Mouse (Mus musculus): ENCODE measurements around the gene Gsg1l. TPM values are rescaled to one million over a fixed set of nuclear protein-coding genes. Genes with fewer than 3 reads are reported as not detected.

The Gsg1l gene
- polyA plus RNA-seq, 1 experiment, result 0.20 TPM

- H3K4me1 ChIP-seq (ENCODE audit: control insufficient read depth, insufficient read depth, insufficient read length, low read length), result no peaks in the 10 kb centered on the region
- 86% methylated on average over 4 of the region's 4 CpGs for WGBS
- no peaks in the 10 kb centered on the region for H3K27me3 ChIP-seq (ENCODE audit: control insufficient read depth, insufficient read depth, low read length)
- H3K4me3 ChIP-seq (ENCODE audit: low read depth, low read length), result no peak overlapping the region
- TF ChIP-seq POLR2A (IDR thresholded peaks at IDR 0.05; ENCODE audit: low read depth, low read length) (no peak), CTCF (IDR thresholded peaks at IDR 0.05; ENCODE audit: extremely low read depth, insufficient read length, insufficient replicate concordance, low read depth, low read length) (no peak)
- no peaks in the 10 kb centered on the region for H3K36me3 ChIP-seq (ENCODE audit: control insufficient read depth, insufficient read depth, low read length)
- no peak overlapping the region for H3K27ac ChIP-seq (ENCODE audit: insufficient read depth, low read depth, low read length)
Observed at GRCm38 (mm10) chr7:126017455-126017854, 64.8 kb downstream of the Gsg1l start.

GRCm38 (mm10) chr7:126012325-126013021 lies 69.7 kb downstream of the Gsg1l start:
- TF ChIP-seq POLR2A (IDR thresholded peaks at IDR 0.05; ENCODE audit: low read depth, low read length) (no peak), CTCF (IDR thresholded peaks at IDR 0.05; ENCODE audit: extremely low read depth, insufficient read length, insufficient replicate concordance, low read depth, low read length) (no peak)
- H3K36me3 ChIP-seq (ENCODE audit: control insufficient read depth, insufficient read depth, low read length), result no peaks in the 10 kb centered on the region
- H3K4me3 ChIP-seq (ENCODE audit: low read depth, low read length), result no peak overlapping the region
- H3K27ac ChIP-seq (ENCODE audit: insufficient read depth, low read depth, low read length), result no peak overlapping the region
- H3K27me3 ChIP-seq (ENCODE audit: control insufficient read depth, insufficient read depth, low read length), result no peaks in the 10 kb centered on the region
- no peaks in the 10 kb centered on the region for H3K4me1 ChIP-seq (ENCODE audit: control insufficient read depth, insufficient read depth, insufficient read length, low read length)
- WGBS, result 75% methylated on average over 11 of the region's 11 CpGs

- no peak for TF ChIP-seq POLR2A (IDR thresholded peaks at IDR 0.05; ENCODE audit: low read depth, low read length)
- TF ChIP-seq CTCF (IDR thresholded peaks at IDR 0.05; ENCODE audit: extremely low read depth, insufficient read length, insufficient replicate concordance, low read depth, low read length), result no peak
- no peak overlapping the region for H3K4me3 ChIP-seq (ENCODE audit: low read depth, low read length)
- H3K27me3 ChIP-seq (ENCODE audit: control insufficient read depth, insufficient read depth, low read length), result no peaks in the 10 kb centered on the region
- no peak overlapping the region for H3K27ac ChIP-seq (ENCODE audit: insufficient read depth, low read depth, low read length)
- WGBS, result 66% methylated on average over 7 of the region's 7 CpGs
- H3K36me3 ChIP-seq (ENCODE audit: control insufficient read depth, insufficient read depth, low read length), result no peaks in the 10 kb centered on the region
- no peaks in the 10 kb centered on the region for H3K4me1 ChIP-seq (ENCODE audit: control insufficient read depth, insufficient read depth, insufficient read length, low read length)
Observed at GRCm38 (mm10) chr7:126008789-126009148, 73.4 kb downstream of the Gsg1l start.

- H3K4me1 ChIP-seq (ENCODE audit: control insufficient read depth, insufficient read depth, insufficient read length, low read length), result no peaks in the 10 kb centered on the region
- H3K27ac ChIP-seq (ENCODE audit: insufficient read depth, low read depth, low read length), result no peak overlapping the region
- H3K27me3 ChIP-seq (ENCODE audit: control insufficient read depth, insufficient read depth, low read length), result no peaks in the 10 kb centered on the region
- no peak for TF ChIP-seq CTCF (IDR thresholded peaks at IDR 0.05; ENCODE audit: extremely low read depth, insufficient read length, insufficient replicate concordance, low read depth, low read length)
- 64% methylated on average over 4 of the region's 4 CpGs for WGBS
- no peak overlapping the region for H3K4me3 ChIP-seq (ENCODE audit: low read depth, low read length)
- no peaks in the 10 kb centered on the region for H3K36me3 ChIP-seq (ENCODE audit: control insufficient read depth, insufficient read depth, low read length)
Observed at GRCm38 (mm10) chr7:126008139-126008788, 73.9 kb downstream of the Gsg1l start.

- Histone ChIP-seq H3K4me1 (ENCODE audit: control insufficient read depth, insufficient read depth, insufficient read length, low read length) (no peaks in the 10 kb centered on the region), H3K4me3 (ENCODE audit: low read depth, low read length) (no peak overlapping the region), H3K27ac (ENCODE audit: insufficient read depth, low read depth, low read length) (no peak overlapping the region), H3K36me3 (ENCODE audit: control insufficient read depth, insufficient read depth, low read length) (no peaks in the 10 kb centered on the region), H3K27me3 (ENCODE audit: control insufficient read depth, insufficient read depth, low read length) (no peaks in the 10 kb centered on the region)
- WGBS, result 73% methylated on average over 10 of the region's 10 CpGs
- TF ChIP-seq POLR2A (IDR thresholded peaks at IDR 0.05; ENCODE audit: low read depth, low read length) (no peak), CTCF (IDR thresholded peaks at IDR 0.05; ENCODE audit: extremely low read depth, insufficient read length, insufficient replicate concordance, low read depth, low read length) (no peak)
Observed at GRCm38 (mm10) chr7:126007132-126007910, 74.9 kb downstream of the Gsg1l start.

GRCm38 (mm10) chr7:126005274-126005673 lies 76.9 kb downstream of the Gsg1l start:
- whole genome bisulfite sequencing, result 52% methylated on average over 5 of the region's 5 CpGs
- Histone ChIP-seq H3K36me3 (ENCODE audit: control insufficient read depth, insufficient read depth, low read length) (no peaks in the 10 kb centered on the region), H3K4me3 (ENCODE audit: low read depth, low read length) (no peak overlapping the region), H3K4me1 (ENCODE audit: control insufficient read depth, insufficient read depth, insufficient read length, low read length) (no peaks in the 10 kb centered on the region), H3K27me3 (ENCODE audit: control insufficient read depth, insufficient read depth, low read length) (no peaks in the 10 kb centered on the region), H3K27ac (ENCODE audit: insufficient read depth, low read depth, low read length) (no peak overlapping the region)
- no peak for TF ChIP-seq CTCF (IDR thresholded peaks at IDR 0.05; ENCODE audit: extremely low read depth, insufficient read length, insufficient replicate concordance, low read depth, low read length)
- no peak for TF ChIP-seq POLR2A (IDR thresholded peaks at IDR 0.05; ENCODE audit: low read depth, low read length)

GRCm38 (mm10) chr7:126001683-126002082 lies 80.5 kb downstream of the Gsg1l start:
- Histone ChIP-seq H3K27me3 (ENCODE audit: control insufficient read depth, insufficient read depth, low read length) (no peaks in the 10 kb centered on the region), H3K27ac (ENCODE audit: insufficient read depth, low read depth, low read length) (no peak overlapping the region), H3K4me3 (ENCODE audit: low read depth, low read length) (no peak overlapping the region), H3K4me1 (ENCODE audit: control insufficient read depth, insufficient read depth, insufficient read length, low read length) (no peaks in the 10 kb centered on the region), H3K36me3 (ENCODE audit: control insufficient read depth, insufficient read depth, low read length) (no peaks in the 10 kb centered on the region)
- TF ChIP-seq POLR2A (IDR thresholded peaks at IDR 0.05; ENCODE audit: low read depth, low read length) (no peak), CTCF (IDR thresholded peaks at IDR 0.05; ENCODE audit: extremely low read depth, insufficient read length, insufficient replicate concordance, low read depth, low read length) (no peak)
- 43% methylated on average over 5 of the region's 5 CpGs for WGBS

Data from small intestine, adult 2 months (tissue).